Mouse (Mus musculus) retina, adult 2 months (tissue): ENCODE measurements around the gene Rps6kb2.
A peak's percentile ranks its signal among the peaks of the same experiment; 100 is the strongest.

Source experiments
- DNase-seq: peaks from one replicate; pipeline ENCODE4 v3.0.0-alpha.2; 2012; ENCODE audit warnings: low read depth, low spot score

Gene Rps6kb2

DNA sequence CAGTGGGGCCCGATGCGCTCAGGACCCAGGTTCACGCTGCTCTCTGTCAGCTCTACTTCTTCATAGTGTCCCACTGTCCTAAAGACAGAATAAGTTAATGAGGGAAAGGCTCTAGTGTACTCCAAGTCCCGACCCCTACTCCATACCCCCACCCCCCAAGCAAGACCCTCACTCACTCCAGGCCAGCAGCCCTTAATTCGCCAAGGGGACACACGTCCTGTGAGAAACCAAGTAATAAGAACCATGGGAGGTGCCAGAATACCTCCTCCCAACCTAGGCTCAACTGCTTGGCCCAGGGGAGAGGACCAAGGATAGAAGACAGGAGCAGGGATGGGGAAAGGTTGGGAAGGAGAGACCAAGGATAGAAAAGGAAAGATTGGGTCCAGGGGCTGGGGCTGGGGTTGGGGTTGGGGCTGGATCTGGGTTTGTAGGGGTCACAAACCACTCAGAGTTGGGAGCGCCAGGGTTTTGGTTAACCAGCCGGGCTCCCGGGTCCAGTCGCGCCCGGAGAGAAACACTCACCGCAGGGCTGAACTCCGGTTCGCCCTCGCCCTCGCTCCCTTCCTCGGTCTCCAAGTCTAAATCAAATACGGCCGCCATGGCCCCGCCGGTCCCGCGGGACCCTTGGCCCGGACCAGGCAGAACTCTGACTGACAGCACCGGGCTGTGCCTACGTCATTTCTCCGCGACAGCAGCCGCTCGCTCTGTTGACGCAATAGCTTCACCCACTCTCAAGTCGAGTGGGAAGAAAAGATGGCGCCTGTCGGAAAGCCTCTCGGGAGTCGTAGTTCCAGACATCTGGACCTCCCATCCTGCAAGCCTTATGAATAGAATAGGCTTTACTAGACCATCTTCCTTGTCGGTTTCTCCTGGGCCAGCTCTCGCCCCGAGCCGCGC is at the start of gene Rps6kb2:
TSS of gene Rps6kb2 (minus strand) at position 709 of the 897 bp plus-strand sequence.
- peak; percentile 88 for DNase-seq

DNA sequence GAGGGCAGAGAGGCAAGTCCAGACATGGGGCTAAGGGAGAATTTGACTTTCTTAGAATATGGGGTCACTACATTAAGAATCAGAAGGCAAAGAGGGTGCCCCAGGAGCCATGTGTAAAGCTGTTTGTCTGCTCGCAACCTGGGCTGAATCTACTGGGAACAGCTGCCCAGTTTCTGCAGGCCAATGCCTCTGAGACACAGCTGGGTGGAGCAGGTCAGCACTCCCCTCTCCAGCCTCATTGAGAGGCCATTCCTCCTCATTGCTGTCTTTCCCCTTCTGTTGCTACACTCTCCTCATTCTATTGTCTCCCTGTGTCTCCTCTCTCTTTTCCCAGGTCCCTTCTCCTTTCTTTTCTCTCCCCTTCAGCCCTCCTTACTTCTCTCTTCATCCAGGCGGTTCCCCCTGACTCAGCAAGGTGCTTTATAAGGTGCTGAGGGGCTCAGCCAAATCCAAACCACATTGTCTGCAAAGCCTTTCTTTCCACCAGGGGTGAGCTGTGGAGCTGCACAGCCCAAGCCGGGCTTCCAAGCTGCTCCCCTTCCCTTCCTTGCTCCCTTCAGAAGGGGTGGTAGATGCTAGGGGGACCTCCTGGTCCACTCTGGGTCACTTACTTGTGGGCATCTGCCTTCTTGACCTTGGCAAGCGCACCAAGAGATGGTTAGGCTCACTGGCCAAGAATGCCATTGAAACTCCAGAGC is 48.9 kb upstream of the Rps6kb2 start:
- no peak for DNase-seq

- DNase-seq: no peak
Observed at GRCm38 (mm10) chr19:4208563-4208962, 45.4 kb upstream of the Rps6kb2 start.

GRCm38 (mm10) chr19:4206971-4207370 is 43.8 kb upstream of the Rps6kb2 start:
- DNase-seq: peak; percentile 56

DNA sequence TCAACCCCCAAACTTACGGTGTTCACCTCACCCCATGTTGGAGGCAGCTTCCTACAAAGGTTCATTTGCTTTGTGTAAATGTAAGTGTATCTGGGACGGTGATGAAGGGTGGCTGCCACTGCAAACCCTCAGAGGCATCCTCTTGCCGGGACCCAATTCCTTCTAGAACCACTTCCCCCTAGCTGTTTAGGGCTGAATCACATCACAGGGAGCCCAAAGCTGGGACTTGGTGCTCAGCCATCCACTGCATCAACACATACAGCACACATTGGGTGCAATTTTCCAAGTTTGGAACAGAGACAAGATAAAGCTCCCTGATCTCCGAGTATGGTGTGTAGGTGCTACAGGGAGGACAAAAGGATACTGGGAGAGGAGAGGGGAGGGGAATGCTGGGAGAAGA is 41.7 kb upstream of the Rps6kb2 start:
- DNase-seq: no peak

GRCm38 (mm10) chr19:4203604-4204326 is 40.6 kb upstream of the Rps6kb2 start:
- no peak for DNase-seq

DNA sequence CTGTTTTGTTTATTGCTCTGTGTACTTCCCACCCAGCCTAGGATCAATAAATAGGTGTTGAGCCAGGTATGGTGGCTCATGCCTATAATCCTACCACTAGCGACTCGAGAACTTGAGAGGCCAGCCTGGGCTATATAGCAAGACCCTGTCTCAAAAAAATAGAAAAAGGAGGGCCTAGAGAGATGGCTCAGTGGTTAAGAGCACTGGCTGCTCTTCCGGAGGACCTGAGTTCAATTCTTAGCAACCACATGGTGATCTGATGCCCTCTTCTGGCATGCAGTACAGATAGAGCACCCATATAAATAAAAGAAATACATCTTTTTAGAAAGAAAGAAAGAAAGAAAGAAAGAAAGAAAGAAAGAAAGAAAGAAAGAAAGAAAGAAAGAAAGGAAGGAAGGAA is 40.0 kb upstream of the Rps6kb2 start:
- DNase-seq: no peak

GRCm38 (mm10) chr19:4202149-4202548 is 39.0 kb upstream of the Rps6kb2 start:
- DNase-seq: no peak

DNA sequence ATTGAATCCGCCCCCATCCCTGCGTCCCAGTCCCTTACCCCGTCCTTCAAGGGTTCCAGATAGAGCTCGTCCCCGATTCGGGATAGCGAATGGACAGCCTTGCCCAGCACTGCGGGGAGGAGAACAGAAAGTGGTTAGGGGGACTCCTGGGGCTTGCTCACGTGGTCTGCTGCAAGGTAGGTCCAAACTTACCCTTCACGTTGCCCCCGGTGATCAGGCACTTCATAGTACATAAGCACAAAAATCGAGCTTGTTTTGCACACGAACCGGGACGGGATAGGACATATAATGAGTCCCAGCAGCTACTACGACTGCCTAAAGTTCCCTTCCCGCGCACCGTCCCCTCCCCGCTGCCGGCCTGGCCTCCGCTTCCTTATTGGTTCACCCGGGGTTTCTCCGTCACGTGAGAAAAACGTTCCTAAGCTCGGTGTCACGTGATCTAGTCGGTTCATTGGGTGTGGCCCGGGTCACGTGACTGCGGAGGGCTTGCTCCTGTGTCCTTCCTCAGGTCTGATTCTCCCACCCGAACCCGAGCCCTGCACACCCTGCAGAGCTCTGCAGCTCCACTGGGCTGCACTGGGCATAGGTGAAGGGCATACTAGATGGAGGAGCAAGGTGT is 38.2 kb upstream of the Rps6kb2 start, which contains the start of gene Rad9a:
TSS of gene Rad9a (minus strand) at position 372 of the 619 bp plus-strand sequence.
- DNase-seq: peak; percentile 89

GRCm38 (mm10) chr19:4197180-4197579 is 34.0 kb upstream of the Rps6kb2 start:
- no peak for DNase-seq

GRCm38 (mm10) chr19:4196548-4196947 is 33.4 kb upstream of the Rps6kb2 start:
- no peak for DNase-seq

GRCm38 (mm10) chr19:4196048-4196447 is 32.9 kb upstream of the Rps6kb2 start:
- DNase-seq: no peak

DNA sequence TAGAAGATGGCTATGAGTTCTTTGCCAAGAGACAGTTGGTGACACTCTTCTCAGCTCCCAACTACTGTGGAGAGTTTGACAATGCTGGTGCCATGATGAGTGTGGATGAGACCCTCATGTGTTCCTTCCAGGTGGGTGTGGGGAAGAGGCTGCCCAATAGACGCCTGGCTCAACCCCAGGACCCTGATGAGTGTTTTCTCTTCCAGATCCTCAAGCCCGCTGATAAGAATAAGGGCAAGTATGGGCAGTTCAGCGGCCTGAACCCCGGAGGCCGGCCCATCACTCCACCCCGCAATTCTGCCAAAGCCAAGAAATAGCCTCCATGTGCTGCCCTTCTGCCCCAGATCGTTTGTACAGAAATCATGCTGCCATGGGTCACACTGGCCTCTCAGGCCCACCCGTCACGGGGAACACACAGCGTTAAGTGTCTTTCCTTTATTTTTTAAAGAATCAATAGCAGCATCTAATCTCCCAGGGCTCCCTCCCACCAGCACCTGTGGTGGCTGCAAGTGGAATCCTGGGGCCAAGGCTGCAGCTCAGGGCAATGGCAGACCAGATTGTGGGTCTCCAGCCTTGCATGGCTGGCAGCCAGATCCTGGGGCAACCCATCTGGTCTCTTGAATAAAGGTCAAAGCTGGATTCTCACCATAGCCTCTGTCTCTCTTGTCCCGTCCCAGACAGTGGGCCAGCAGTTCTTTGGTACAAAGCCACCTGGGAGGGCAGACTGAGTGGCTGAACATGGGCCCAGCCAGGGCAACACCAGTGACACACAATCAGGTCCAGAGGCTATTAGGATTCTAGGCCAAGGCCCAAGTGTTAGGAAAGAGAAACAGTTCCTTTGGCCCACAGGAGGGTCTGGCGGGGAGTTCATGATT is 31.9 kb upstream of the Rps6kb2 start:
- no peak for DNase-seq

GRCm38 (mm10) chr19:4194021-4194724 is 31.0 kb upstream of the Rps6kb2 start:
- DNase-seq: no peak

GRCm38 (mm10) chr19:4193129-4193528 is 30.0 kb upstream of the Rps6kb2 start:
- DNase-seq: no peak

DNA sequence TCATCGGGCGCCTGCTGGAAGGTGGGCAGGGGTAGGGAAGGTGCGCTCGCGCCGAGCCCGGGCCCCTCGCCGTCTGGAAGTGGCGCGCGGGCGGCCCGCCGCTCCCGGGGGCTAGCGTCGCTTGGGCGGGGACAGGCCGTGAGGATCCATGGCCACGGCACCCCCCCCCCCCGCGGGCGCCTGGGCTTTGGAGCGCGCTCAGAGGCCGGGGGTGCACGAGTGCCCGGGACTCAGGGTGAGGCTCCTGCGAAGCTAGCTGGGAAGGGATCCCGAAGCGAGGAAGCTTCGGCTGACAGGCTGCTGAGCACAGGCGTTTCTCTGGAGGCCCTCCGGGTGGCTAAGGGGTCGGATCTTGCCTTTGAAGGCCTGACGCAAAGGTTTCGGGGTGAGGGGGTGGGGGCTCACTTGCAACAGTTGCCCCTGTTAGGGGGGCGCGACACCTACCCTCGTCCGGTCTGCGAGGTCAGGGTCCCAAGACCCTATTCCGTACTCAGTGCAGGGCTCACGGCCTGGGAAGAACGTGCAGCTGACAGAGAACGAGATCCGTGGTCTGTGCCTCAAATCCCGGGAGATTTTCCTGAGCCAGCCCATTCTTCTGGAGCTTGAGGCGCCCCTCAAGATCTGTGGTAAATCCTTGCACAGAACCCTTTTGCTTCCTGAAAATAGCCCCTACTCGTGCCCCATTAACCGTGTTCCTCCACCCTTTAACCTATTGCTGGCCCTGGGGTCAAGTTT is 29.3 kb upstream of the Rps6kb2 start:
- no peak for DNase-seq

DNA sequence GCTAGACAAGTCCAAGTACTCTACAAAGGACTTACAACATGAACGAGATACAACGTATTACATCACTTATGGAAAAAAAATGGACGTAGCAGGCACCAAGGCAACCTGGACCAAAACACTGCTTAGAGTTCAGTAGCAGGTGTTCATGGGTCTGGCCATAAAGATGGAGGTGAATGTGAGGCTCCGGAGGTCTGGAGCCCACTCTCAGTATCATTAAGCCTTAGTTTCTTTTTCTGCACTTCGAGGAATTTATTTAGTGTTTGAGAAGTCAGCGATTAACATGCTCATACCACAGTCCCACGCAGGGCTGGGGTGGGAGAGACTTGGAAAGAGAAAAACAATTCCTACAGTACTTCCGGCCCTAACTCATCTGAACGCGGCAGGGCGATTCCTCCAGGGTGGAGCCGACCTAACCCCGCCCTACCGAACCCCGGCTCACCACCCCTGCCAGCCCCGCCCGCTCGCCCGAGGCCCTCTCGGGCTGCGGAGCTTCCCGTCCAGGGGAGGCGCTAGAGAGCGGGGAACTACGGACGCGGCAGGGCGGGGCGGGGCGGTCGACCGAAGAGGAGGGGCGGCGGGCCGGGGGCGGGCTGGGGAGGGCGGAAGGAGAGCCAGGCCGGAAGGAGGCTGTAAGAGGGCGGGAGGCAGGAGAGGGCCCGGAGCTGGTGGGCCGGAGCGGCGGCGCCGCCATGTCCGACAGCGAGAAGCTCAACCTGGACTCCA is 28.5 kb upstream of the Rps6kb2 start, which contains the start of gene Ppp1ca:
TSS of gene Ppp1ca (plus strand) at position 538 of the 723 bp plus-strand sequence.
- DNase-seq: peak; percentile 92

GRCm38 (mm10) chr19:4190831-4191334 is 27.7 kb upstream of the Rps6kb2 start, which contains the start of gene Tbc1d10c:
Tbc1d10c (minus strand) TSS chr19:4191284.
- no peak for DNase-seq
